ENCODE assay signal across 9 mouse cellular contexts in the genomic region with DNA sequence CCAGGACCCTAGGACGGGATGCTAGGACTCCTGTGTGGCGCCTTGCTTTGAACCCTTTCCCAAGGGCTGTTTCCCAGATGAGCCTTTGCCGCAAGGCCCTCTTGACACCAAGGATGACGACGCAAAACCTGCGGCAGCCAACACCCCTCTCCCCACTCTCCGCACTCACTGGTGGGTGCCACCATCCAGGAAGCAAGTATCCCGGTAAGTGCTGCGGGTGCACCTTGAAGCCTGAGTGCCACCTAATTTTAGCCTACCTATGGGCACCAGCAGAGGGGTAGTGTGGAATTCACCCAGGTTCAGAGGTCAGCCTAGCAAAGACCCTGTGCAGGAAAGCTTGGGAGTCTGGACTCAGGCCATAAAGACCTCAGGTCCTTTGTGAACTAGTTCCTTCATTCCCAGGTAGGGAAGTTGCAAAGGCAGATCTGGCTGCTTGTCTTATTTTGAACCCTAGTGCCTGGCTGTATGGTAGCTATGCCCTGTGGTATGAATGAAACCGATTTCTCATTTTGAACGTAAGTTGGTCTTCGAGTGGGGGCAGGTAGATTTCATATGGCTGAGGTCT. TPM values are rescaled to one million over a fixed set of nuclear protein-coding genes. Genes with fewer than 3 reads are reported as not detected.
DNase-seq lines count a peak whose midpoint lies in the region; ATAC-seq lines count a peak whose summit lies in the region.
"Had no signal": no experiment of that assay in that cellular context is flagged by ENCODE, and none has a peak within 500 bp of the region (broad histone marks: within the 10 kb centered on the region; RNA-seq: fewer than 3 reads in every experiment).

No protein-coding gene starts in this region.

- intact Hi-C loops in heart, postnatal 36 days (cut with DNase I) = no loop called here
- intact Hi-C loops in heart, postnatal 25 days (cut with DNase I) = no loop called here

- no peak for DNase-seq in heart, postnatal 36 days
- peak; percentile 40 for DNase-seq in cerebellum, adult 8-10 months
- DNase-seq in heart, postnatal 25 days (ENCODE audit: low spot score) = no peak
- no peak for DNase-seq in frontal cortex, postnatal 10 days (ENCODE audit: low spot score in 2 of 2)

- peaks cover 47% of the 10 kb centered on the region for H3K27me3 ChIP-seq in heart, embryonic 12.5 days (replicated peaks)
- no peaks in the 10 kb centered on the region for H3K27me3 ChIP-seq in hindbrain, embryonic 15.5 days
- no peaks in the 10 kb centered on the region for H3K27me3 ChIP-seq in midbrain, embryonic 15.5 days (replicated peaks)

- H3K27ac ChIP-seq in heart, embryonic 12.5 days (ENCODE audit: poor library complexity, severe bottlenecking) = no peak overlapping the region
- peak overlapping the region; percentile 93 for H3K27ac ChIP-seq in hindbrain, embryonic 15.5 days (replicated peaks)
- H3K27ac ChIP-seq in midbrain, embryonic 15.5 days = peak overlapping the region; percentile 86

- 22% methylated on average over 12 of the region's 12 CpGs for WGBS in heart, embryonic 12.5 days
- WGBS in hindbrain, embryonic 15.5 days = 21% methylated on average over 12 of the region's 12 CpGs
- WGBS in midbrain, embryonic 15.5 days = 15% methylated on average over 12 of the region's 12 CpGs

- H3K9me3 ChIP-seq in heart, embryonic 12.5 days (replicated peaks) = no peaks in the 10 kb centered on the region
- no peaks in the 10 kb centered on the region for H3K9me3 ChIP-seq in hindbrain, embryonic 15.5 days
- no peaks in the 10 kb centered on the region for H3K9me3 ChIP-seq in midbrain, embryonic 15.5 days

- H3K4me2 ChIP-seq in heart, embryonic 12.5 days = peak overlapping the region; percentile 65
- H3K4me2 ChIP-seq in hindbrain, embryonic 15.5 days = peak overlapping the region; percentile 60
- peak overlapping the region; percentile 53 for H3K4me2 ChIP-seq in midbrain, embryonic 15.5 days

- H3K9ac ChIP-seq in heart, embryonic 12.5 days = no peak overlapping the region
- peak overlapping the region; percentile 86 for H3K9ac ChIP-seq in hindbrain, embryonic 15.5 days
- peak overlapping the region; percentile 69 for H3K9ac ChIP-seq in midbrain, embryonic 15.5 days

- ATAC-seq in heart, embryonic 12.5 days (ENCODE audit: insufficient number of reproducible peaks, low FRiP score) = no peak
- ATAC-seq in hindbrain, embryonic 15.5 days (ENCODE audit: low FRiP score, low read depth) = no peak
- peak; percentile 24 for ATAC-seq in midbrain, embryonic 15.5 days (replicated peaks)
- no peak for ATAC-seq in megakaryocyte, adult 5-6 weeks (ENCODE audit: poor library complexity, severe bottlenecking)

- peaks cover 4% of the 10 kb centered on the region for H3K4me1 ChIP-seq in heart, embryonic 12.5 days (replicated peaks)
- H3K4me1 ChIP-seq in hindbrain, embryonic 15.5 days (replicated peaks) = peaks cover 46% of the 10 kb centered on the region
- peaks cover 26% of the 10 kb centered on the region for H3K4me1 ChIP-seq in midbrain, embryonic 15.5 days

- H3K36me3 ChIP-seq in heart, embryonic 12.5 days = no peaks in the 10 kb centered on the region
- H3K36me3 ChIP-seq in hindbrain, embryonic 15.5 days = peaks cover 15% of the 10 kb centered on the region
- no peaks in the 10 kb centered on the region; the same call in 1 of the 2 replicates for H3K36me3 ChIP-seq in midbrain, embryonic 15.5 days (replicated peaks)

- H3K4me3 ChIP-seq in heart, embryonic 12.5 days = no peak overlapping the region
- H3K4me3 ChIP-seq in hindbrain, embryonic 15.5 days = peak overlapping the region; percentile 64
- H3K4me3 ChIP-seq in midbrain, embryonic 15.5 days = peak overlapping the region; percentile 54
- H3K4me3 ChIP-seq: erythroblast, embryonic 14.5 days had no signal

RNA-seq across cellular contexts. Expression of a gene that starts 0.8 kb away (rescaled TPM):
- 0.55 and 1.1 TPM in 2 replicates for polyA plus RNA-seq in heart, embryonic 12.5 days (2016; fragmentation: Nextera tagmentation; extraction: Ambion mirVana)
- not detected for total RNA-seq in heart, postnatal 36 days (2021)
- 721 and 898 TPM in 2 replicates for polyA plus RNA-seq in hindbrain, embryonic 15.5 days (2015; fragmentation: Nextera tagmentation; extraction: Ambion mirVana)
- polyA plus RNA-seq in midbrain, embryonic 15.5 days (2015; fragmentation: Nextera tagmentation; extraction: Ambion mirVana) = 560 and 673 TPM in 2 replicates
- total RNA-seq in megakaryocyte, adult 5-6 weeks (2015) = not detected in 2 replicates
- total RNA-seq in megakaryocyte, adult 5-6 weeks (2017) = 0.08 TPM in 1 of 2 replicates, not detected in the other
- total RNA-seq in heart, postnatal 25 days (2021) = under 1 TPM in 1 of 2 experiments, not detected in 1; 0.31 TPM
- polyA plus RNA-seq: erythroblast, embryonic 14.5 days had no signal

RNA-seq across cellular contexts. Expression of a gene that starts 33.4 kb away (rescaled TPM):
- polyA plus RNA-seq in heart, embryonic 12.5 days (2016; fragmentation: Nextera tagmentation; extraction: Ambion mirVana) = 12.8 and 15.8 TPM in 2 replicates
- total RNA-seq in heart, postnatal 36 days (2021) = 10 to 100 TPM; 33.1 to 34.6 TPM
- polyA plus RNA-seq in hindbrain, embryonic 15.5 days (2015; fragmentation: Nextera tagmentation; extraction: Ambion mirVana) = 25.1 and 26.3 TPM in 2 replicates
- 27.4 and 28.0 TPM in 2 replicates for polyA plus RNA-seq in midbrain, embryonic 15.5 days (2015; fragmentation: Nextera tagmentation; extraction: Ambion mirVana)
- 45.3 and 45.4 TPM in 2 replicates for total RNA-seq in megakaryocyte, adult 5-6 weeks (2015)
- 29.7 and 32.2 TPM in 2 replicates for total RNA-seq in megakaryocyte, adult 5-6 weeks (2017)
- total RNA-seq in heart, postnatal 25 days (2021) = 10 to 100 TPM; 33.7 to 33.9 TPM
